Mouse (Mus musculus) brain, adult 2 months (tissue): ENCODE results near the gene Maml1.
"Not testable (repeated sequence)": the region's sequence is repeated elsewhere in the genome, so short reads cannot be mapped to it uniquely, and the experiment has no call there.

ENCODE experiments used
- DNase-seq: peaks from one replicate; pipeline ENCODE4 v3.0.0; 2011; ENCODE audit warnings: low read depth, low spot score

The Maml1 gene

GRCm38 (mm10) chr11:50292190-50292855 lies at the start of gene Maml1:
TSS of gene Maml1 (minus strand) at chr11:50292311.
- peak; percentile 99 for DNase-seq

DNA sequence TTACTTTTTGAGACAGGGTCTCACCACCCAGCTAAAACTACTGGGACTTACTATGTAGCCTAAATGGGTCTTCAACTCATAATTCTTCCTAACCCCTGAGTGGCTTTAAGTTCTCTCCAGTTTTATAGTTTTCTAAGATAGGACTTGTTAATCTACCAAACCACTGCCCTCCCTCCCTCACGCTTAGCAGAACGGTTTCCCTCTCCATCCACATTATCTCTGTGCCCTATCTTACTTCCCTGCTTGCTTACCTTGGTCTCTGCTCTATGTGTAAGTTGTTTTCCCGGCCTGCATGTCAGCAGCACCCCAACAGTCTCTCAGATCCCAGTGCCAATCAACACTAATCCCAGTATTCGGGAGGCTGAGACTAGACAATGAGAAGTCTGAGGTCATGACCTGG lies 44.8 kb upstream of the Maml1 start:
- DNase-seq: no peak

- DNase-seq: no peak
Observed at GRCm38 (mm10) chr11:50336126-50336525, 44.0 kb upstream of the Maml1 start.

DNA sequence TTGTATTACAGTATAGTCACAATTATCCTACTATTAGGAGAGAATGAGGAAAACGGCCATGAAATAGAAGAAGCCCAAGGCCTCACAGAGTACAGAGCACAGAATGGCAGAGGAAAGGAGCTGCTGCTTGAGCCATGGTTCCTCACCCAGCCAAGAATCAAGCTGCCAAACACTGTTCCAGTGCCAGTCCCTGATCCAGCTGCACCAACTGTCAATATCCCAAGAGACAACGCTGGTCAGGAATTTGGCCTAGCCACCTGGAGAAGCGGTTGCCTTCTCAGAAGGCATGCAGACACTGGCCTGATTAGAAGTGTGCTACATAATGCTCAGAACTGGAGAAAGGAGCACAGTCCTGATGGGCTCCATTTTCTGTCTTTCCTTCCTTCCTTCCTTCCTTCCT lies 41.1 kb upstream of the Maml1 start:
- no peak for DNase-seq

DNA sequence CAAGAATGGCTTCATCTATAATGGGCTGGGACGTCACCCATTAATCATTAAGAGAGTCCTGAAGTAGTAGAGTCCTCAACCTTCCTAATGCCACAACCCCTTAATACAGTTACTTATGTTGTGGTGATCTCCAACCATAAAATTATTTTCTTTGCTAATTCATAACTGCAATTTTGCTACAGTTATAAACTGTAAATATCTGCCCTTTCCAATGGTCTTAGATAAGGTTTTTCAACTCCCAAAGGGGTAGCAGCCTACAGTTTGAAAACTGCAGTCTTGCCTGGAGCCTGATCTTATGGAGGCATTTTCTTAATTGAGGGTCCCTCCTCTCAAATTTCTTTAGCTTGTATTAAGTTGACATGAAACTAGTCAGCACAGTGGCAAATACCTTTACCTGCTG lies 37.3 kb upstream of the Maml1 start:
- DNase-seq: no peak

DNA sequence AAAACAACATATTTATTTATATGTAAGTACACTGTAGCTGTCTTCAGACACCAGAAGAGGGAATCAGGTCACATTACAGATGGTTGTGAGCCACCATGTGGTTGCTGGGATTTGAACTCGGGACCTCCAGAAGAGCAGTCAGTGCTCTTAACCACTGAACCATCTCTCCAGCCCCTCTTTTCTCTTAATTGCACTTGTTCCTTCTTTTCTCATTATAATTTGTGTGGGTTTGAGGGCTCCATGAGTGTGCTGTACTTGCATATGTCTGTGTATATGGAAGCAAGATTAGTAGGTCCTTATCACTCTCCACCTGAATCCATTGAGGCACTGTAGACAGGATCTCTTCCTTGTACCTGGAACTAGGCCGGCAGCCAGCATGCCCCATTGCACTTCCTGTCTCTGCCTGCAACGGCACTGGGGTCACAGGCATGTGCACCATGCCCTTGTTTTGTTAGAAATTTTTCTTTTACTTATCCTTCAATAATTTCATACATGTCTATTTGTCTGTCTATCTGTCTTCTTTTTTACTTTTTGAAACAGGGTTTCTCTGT lies 36.0 kb upstream of the Maml1 start:
- no peak for DNase-seq

GRCm38 (mm10) chr11:50326302-50326966 lies 34.3 kb upstream of the Maml1 start:
- DNase-seq: peak; percentile 32

GRCm38 (mm10) chr11:50325496-50326301 lies 33.6 kb upstream of the Maml1 start, which contains the start of gene Canx:
TSS of gene Canx (minus strand) at chr11:50325673.
- peak; percentile 100 for DNase-seq

GRCm38 (mm10) chr11:50324751-50325471 lies 32.8 kb upstream of the Maml1 start:
- DNase-seq: no peak

GRCm38 (mm10) chr11:50323843-50324242 lies 31.7 kb upstream of the Maml1 start:
- no peak for DNase-seq

GRCm38 (mm10) chr11:50322345-50322744 lies 30.2 kb upstream of the Maml1 start:
- no peak for DNase-seq

DNA sequence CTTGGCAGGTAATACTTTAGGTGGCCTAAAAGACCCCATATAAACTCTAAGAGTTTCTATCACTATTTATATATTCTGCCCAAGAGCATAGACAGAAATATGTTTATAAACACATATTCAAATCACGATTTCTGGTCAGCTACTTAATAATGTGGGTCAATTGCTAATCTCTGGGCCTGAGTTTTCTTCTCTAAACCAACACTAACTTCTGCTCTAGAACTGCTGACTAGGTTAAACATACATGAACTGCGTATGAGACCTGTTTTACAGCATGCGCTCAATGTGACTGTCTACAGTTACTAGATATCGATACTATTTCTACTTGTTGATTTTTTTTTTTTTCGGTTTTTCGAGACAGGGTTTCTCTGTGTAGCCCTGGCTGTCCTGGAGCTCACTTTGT lies 29.1 kb upstream of the Maml1 start:
- no peak for DNase-seq

DNA sequence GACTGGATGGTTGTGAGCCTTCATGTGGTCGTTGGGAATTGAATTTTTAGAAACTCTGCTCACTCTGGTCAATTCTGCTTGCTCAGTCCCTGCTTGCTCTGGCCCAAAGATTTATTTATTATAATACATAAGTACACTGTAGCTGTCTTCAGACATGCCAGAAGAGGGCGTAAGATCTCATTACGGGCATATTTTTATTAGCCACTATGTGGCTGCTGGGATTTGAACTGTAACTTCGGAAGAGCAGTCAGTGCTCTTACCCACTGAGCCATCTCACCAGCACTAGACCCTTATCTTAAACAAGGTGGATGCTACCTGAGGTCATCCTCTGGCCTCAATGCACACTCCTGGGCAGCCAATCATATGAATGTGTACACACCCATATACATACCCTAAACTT lies 27.2 kb upstream of the Maml1 start:
- DNase-seq: not testable (repeated sequence)

DNA sequence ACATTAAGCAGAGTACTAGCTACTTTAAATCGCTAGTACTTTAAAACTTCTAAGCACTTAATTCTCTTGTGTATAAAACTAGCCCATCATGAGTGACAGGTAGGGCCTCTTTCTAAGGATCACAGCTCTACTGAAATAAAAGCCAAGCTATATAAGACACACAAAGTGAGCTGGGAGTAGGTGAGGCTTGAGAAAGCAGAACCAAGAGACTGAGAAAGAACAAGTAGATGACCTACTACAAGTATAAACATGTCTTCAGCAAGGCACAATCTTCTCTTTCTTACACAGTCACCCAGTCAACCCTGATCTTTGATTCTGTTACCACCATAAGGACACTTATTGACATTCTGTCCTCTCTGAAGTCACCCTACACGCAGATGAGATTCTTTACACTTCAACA lies 20.7 kb upstream of the Maml1 start:
- DNase-seq: no peak

DNA sequence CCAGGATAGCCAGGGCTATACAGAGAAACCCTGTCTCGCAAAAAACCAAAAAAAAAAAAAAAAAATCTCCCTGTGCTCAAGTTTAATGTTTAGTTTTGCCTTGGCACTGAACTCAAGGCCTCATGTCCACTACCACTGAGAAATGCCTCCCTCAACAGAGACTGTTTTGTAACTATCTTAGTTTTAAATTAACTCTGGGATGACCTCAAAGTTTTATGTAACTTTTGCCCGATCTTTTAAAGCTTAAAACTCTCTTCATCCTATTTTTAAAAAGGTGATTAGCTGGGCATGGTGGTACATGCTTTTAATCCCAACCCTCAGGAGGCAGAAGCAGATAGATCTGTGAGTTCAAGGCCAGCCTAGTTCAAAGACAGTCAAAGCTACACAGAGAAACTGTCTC lies 11.3 kb upstream of the Maml1 start:
- DNase-seq: no peak

DNA sequence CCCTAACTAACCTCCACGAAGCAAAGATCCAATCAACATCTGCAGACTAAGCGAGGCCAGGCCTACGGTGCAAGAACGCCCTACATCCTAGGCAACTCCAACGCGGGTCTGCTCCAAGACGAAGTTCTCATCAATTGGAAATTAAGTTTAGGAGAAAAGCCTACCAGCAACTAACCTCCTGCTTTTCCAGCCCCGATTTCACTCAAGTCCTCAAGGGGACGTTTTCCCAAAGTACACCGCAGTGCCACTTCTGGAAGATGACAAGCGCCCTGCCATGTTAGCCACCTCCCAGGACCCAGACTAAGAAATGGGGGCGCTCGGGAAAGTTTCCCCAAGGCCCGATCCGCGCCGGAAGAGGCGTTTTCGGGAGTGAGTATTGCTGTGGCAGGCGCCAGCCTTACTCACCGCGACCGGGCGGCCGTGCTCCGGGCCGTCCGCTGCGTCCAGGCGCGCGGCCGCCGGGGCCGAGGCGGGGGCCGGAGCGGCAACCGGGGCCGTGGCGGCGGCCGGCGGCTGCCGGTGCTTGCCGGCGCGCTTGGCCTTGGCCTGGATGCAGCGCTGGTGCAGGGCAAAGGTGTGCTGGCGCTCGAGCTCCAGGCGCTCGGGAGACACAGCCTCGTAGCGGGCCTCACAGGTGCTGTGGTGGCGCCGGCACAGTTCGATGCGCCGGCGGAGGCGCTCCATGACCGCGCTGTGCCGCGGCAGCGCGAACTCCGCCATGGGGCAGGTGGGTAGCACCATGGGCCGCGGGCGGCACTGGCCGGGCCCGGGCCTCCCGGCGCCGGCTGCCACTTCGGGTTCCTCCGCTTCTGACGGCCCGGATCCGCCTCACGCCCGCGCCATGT lies 568 bp downstream of the Maml1 start:
- DNase-seq: peak; percentile 64

GRCm38 (mm10) chr11:50290486-50291225 lies 1.5 kb downstream of the Maml1 start:
- no peak for DNase-seq

GRCm38 (mm10) chr11:50286428-50286827 lies 5.7 kb downstream of the Maml1 start:
- no peak for DNase-seq

DNA sequence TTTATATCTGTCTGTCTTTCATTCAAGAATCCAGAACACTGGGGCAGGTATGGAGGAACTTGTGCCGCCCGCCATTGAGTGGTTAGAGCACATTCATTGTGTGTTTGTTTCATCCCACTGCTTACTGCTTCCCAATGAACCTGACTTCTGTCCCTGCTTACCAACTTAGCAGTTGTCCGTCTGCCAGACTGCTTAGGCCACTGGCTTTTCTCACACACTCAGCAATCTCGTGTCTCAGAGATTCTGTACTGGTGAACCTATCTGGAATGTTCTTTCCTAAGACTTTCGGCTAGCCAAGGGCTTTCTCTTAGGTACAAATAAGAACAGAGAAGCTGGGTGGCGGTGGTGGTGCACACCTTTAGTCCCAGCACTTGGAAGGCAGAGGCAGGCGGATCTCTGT lies 6.4 kb downstream of the Maml1 start:
- DNase-seq: no peak

DNA sequence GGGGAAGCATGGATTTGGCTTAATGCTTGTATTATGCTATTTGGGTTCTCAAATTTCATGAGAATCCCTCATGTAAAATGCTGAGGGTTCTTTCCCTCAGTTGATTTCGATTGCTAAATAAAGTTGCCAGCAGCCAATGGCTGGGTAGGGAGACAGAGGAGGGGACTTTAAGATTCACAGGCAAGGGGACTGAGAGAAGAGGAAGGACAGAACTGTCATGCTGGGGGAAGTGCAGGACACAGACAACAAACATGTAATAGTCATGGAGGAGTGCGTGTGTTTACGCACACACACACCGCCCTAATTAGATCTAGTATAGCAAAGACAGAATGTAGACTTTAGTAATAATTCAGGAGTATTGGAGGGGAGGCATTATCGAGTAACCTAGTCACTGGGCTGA lies 6.8 kb downstream of the Maml1 start:
- no peak for DNase-seq
